In genomic region chr7:100463757-100464156, GRCm38 (mm10) we compare ENCODE assay signal across 21 mouse cellular contexts. TPM values are rescaled to one million over a fixed set of nuclear protein-coding genes. Genes with fewer than 3 reads are reported as not detected.
DNase-seq lines count a peak whose midpoint lies in the region; ATAC-seq and TF ChIP-seq lines count a peak whose summit lies in the region.
"Had no signal": no experiment of that assay in that cellular context is flagged by ENCODE, and none has a peak within 500 bp of the region (broad histone marks: within the 10 kb centered on the region; RNA-seq: fewer than 3 reads in every experiment).

No protein-coding gene starts in this region.

- H3K4me1 ChIP-seq in forebrain, embryonic 11.5 days (replicated peaks; ENCODE audit: control insufficient read depth, insufficient read depth, low read length), result no peaks in the 10 kb centered on the region
- no peaks in the 10 kb centered on the region for H3K4me1 ChIP-seq in forebrain, embryonic 16.5 days (replicated peaks; ENCODE audit: control insufficient read depth, insufficient read depth, low read length)
- peaks cover 53% of the 10 kb centered on the region for H3K4me1 ChIP-seq in kidney, adult 2 months (ENCODE audit: control insufficient read depth, insufficient read depth, low read length)
- no peaks in the 10 kb centered on the region; the same call in 1 of the 2 replicates for H3K4me1 ChIP-seq in kidney, embryonic 14.5 days (ENCODE audit: control insufficient read depth, insufficient read depth, low read length)
- peaks cover 34% of the 10 kb centered on the region for H3K4me1 ChIP-seq in stomach, embryonic 16.5 days (ENCODE audit: control insufficient read depth, insufficient read depth, low read length)

- H3K27me3 ChIP-seq in forebrain, embryonic 11.5 days (ENCODE audit: control insufficient read depth, insufficient read depth, low read length), result no peaks in the 10 kb centered on the region
- no peaks in the 10 kb centered on the region for H3K27me3 ChIP-seq in forebrain, embryonic 16.5 days (replicated peaks; ENCODE audit: control insufficient read depth, insufficient read depth, low read length)
- H3K27me3 ChIP-seq in kidney, adult 2 months (replicated peaks; ENCODE audit: control insufficient read depth, insufficient read depth, low read length), result no peaks in the 10 kb centered on the region
- no peaks in the 10 kb centered on the region for H3K27me3 ChIP-seq in kidney, embryonic 14.5 days (ENCODE audit: control insufficient read depth, insufficient read depth, low read length)
- no peaks in the 10 kb centered on the region for H3K27me3 ChIP-seq in stomach, embryonic 16.5 days (ENCODE audit: control insufficient read depth, insufficient read depth, low read length)
- H3K27me3 ChIP-seq: embryonic facial prominence, embryonic 15.5 days; limb, embryonic 12.5 days; neural tube, embryonic 15.5 days; Patski had no signal

- H3K9ac ChIP-seq in forebrain, embryonic 11.5 days (ENCODE audit: low read length), result no peak overlapping the region
- H3K9ac ChIP-seq in forebrain, embryonic 16.5 days (replicated peaks; ENCODE audit: low read depth, low read length), result no peak overlapping the region
- no peak overlapping the region for H3K9ac ChIP-seq in kidney, embryonic 14.5 days (ENCODE audit: low read depth, low read length)
- no peak overlapping the region for H3K9ac ChIP-seq in stomach, embryonic 16.5 days (ENCODE audit: low read length)
- H3K9ac ChIP-seq: embryonic facial prominence, embryonic 15.5 days; limb, embryonic 12.5 days; neural tube, embryonic 15.5 days had no signal

- DNase-seq in forebrain, embryonic 11.5 days (ENCODE audit: low spot score), result no peak
- DNase-seq in kidney, adult 2 months, result peak; percentile 80
- peak; percentile 56 to 81 for DNase-seq in kidney, postnatal 25 days
- DNase-seq in left cerebral cortex, adult 9 months (ENCODE audit: low spot score in 2 of 2), result no peak
- DNase-seq: cerebellum, adult 2 months; layer of hippocampus, postnatal 36 days; lung, postnatal 14 days; right cerebral cortex, adult 18-20 months; spleen, adult 18-20 months had no signal

- no peak overlapping the region for H3K4me2 ChIP-seq in forebrain, embryonic 11.5 days (ENCODE audit: low read depth, low read length, severe bottlenecking)
- H3K4me2 ChIP-seq in forebrain, embryonic 16.5 days (ENCODE audit: low read length), result no peak overlapping the region
- no peak overlapping the region for H3K4me2 ChIP-seq in kidney, embryonic 14.5 days (replicated peaks; ENCODE audit: low read depth, low read length)
- H3K4me2 ChIP-seq in stomach, embryonic 16.5 days (ENCODE audit: low read depth, low read length), result no peak overlapping the region
- H3K4me2 ChIP-seq: embryonic facial prominence, embryonic 15.5 days; limb, embryonic 12.5 days; neural tube, embryonic 15.5 days had no signal

- ATAC-seq in forebrain, embryonic 11.5 days (replicated peaks; ENCODE audit: low FRiP score), result no peak
- ATAC-seq in forebrain, embryonic 16.5 days, result no peak
- ATAC-seq in kidney, embryonic 14.5 days (ENCODE audit: low FRiP score, low TSS enrichment), result no peak
- no peak for ATAC-seq in stomach, embryonic 16.5 days (ENCODE audit: insufficient read depth, low FRiP score)
- no peak for ATAC-seq in erythroid progenitor cell, adult 5-6 weeks (replicated peaks; ENCODE audit: low FRiP score, poor library complexity, severe bottlenecking)
- ATAC-seq: intestine, embryonic 16.5 days; Patski had no signal

- no peak overlapping the region for H3K4me3 ChIP-seq in forebrain, embryonic 11.5 days (ENCODE audit: low read depth, low read length)
- no peak overlapping the region for H3K4me3 ChIP-seq in forebrain, embryonic 16.5 days (replicated peaks; ENCODE audit: low read length)
- H3K4me3 ChIP-seq in kidney, adult 2 months (ENCODE audit: insufficient read depth, low read depth, low read length), result no peak overlapping the region
- H3K4me3 ChIP-seq in kidney, embryonic 14.5 days (ENCODE audit: low read length), result no peak overlapping the region
- H3K4me3 ChIP-seq in stomach, embryonic 16.5 days (replicated peaks; ENCODE audit: low read length), result no peak overlapping the region
- H3K4me3 ChIP-seq: embryonic facial prominence, embryonic 15.5 days; limb, embryonic 12.5 days; neural tube, embryonic 15.5 days had no signal

- no peak for TF ChIP-seq POLR2A in kidney, adult 2 months (IDR thresholded peaks at IDR 0.05; ENCODE audit: low read depth, low read length)

- H3K9me3 ChIP-seq in forebrain, embryonic 11.5 days (ENCODE audit: control insufficient read depth, low read length), result no peaks in the 10 kb centered on the region
- H3K9me3 ChIP-seq in forebrain, embryonic 16.5 days (ENCODE audit: control insufficient read depth, low read length), result no peaks in the 10 kb centered on the region
- no peaks in the 10 kb centered on the region for H3K9me3 ChIP-seq in kidney, embryonic 14.5 days (ENCODE audit: control insufficient read depth, low read length)
- no peaks in the 10 kb centered on the region for H3K9me3 ChIP-seq in stomach, embryonic 16.5 days (replicated peaks; ENCODE audit: control insufficient read depth, low read length)
- H3K9me3 ChIP-seq: embryonic facial prominence, embryonic 15.5 days; limb, embryonic 12.5 days; neural tube, embryonic 15.5 days had no signal

- H3K36me3 ChIP-seq in forebrain, embryonic 11.5 days (ENCODE audit: control insufficient read depth, insufficient read depth, low read length), result peaks cover 8% of the 10 kb centered on the region; the same call in 1 of the 2 replicates
- H3K36me3 ChIP-seq in forebrain, embryonic 16.5 days (ENCODE audit: control insufficient read depth, insufficient read depth), result peaks cover 16% of the 10 kb centered on the region
- H3K36me3 ChIP-seq in kidney, adult 2 months (ENCODE audit: control insufficient read depth, insufficient read depth, low read length), result no peaks in the 10 kb centered on the region
- H3K36me3 ChIP-seq in kidney, embryonic 14.5 days (ENCODE audit: control insufficient read depth, insufficient read depth, low read length), result peaks cover 44% of the 10 kb centered on the region
- peaks cover 3% of the 10 kb centered on the region; the same call in 1 of the 2 replicates for H3K36me3 ChIP-seq in stomach, embryonic 16.5 days (ENCODE audit: control insufficient read depth, insufficient read depth, low read length)

- TF ChIP-seq CTCF in kidney, adult 2 months (conservative IDR thresholded peaks at IDR 0.05; ENCODE audit: insufficient read depth, insufficient read length, low read depth, low read length), result no peak

- 0 out of 2 replicates have a peak overlapping the region, but pooled peaks have one; percentile 8 for H3K27ac ChIP-seq in forebrain, embryonic 11.5 days (ENCODE audit: low read depth, low read length)
- H3K27ac ChIP-seq in forebrain, embryonic 16.5 days (ENCODE audit: low read length), result no peak overlapping the region
- H3K27ac ChIP-seq in kidney, adult 2 months (ENCODE audit: insufficient read depth, low read depth, low read length), result peak overlapping the region; percentile 86
- no peak overlapping the region for H3K27ac ChIP-seq in kidney, embryonic 14.5 days (ENCODE audit: low read depth, low read length)
- 0 out of 2 replicates have a peak overlapping the region, but pooled peaks have one; percentile 25 for H3K27ac ChIP-seq in stomach, embryonic 16.5 days (ENCODE audit: low read length)
- H3K27ac ChIP-seq: embryonic facial prominence, embryonic 15.5 days; limb, embryonic 12.5 days; neural tube, embryonic 15.5 days had no signal

- 89% methylated on average over 10 of the region's 10 CpGs for WGBS in forebrain, embryonic 11.5 days
- WGBS in forebrain, embryonic 16.5 days, result 94% methylated on average over 10 of the region's 10 CpGs
- whole genome bisulfite sequencing in kidney, adult 2 months, result 42% methylated on average over 10 of the region's 10 CpGs
- WGBS in kidney, embryonic 14.5 days, result 66% methylated on average over 10 of the region's 10 CpGs
- WGBS in stomach, embryonic 16.5 days, result 56% methylated on average over 10 of the region's 10 CpGs

RNA-seq across cellular contexts. Expression of gene Ucp3, which starts 9.0 kb away (rescaled TPM):
- not detected in 2 replicates for polyA plus RNA-seq in forebrain, embryonic 11.5 days (2014; fragmentation: Nextera tagmentation; extraction: Ambion mirVana)
- not detected in 2 replicates for polyA plus RNA-seq in forebrain, embryonic 16.5 days (2015; fragmentation: Nextera tagmentation; extraction: Ambion mirVana)
- 4.0 and 5.0 TPM in 2 replicates for polyA plus RNA-seq in kidney, adult 2 months (2012; rRNA removed)
- polyA plus RNA-seq in kidney, embryonic 14.5 days (2014; fragmentation: Nextera tagmentation; extraction: Ambion mirVana), result 0.08 TPM in 1 of 2 replicates, not detected in the other
- polyA plus RNA-seq in stomach, embryonic 16.5 days (2015; fragmentation: Nextera tagmentation; extraction: Ambion mirVana), result 0.10 and 0.11 TPM in 2 replicates
- total RNA-seq in erythroid progenitor cell, adult 5-6 weeks (2015; ENCODE audit: low replicate concordance), result not detected in 2 replicates
- total RNA-seq in erythroid progenitor cell, adult 5-6 weeks (2017; ENCODE audit: low replicate concordance), result 1.0 TPM in 1 of 2 replicates, not detected in the other
- total RNA-seq: monocyte, adult 5-6 weeks had no signal
- polyA plus RNA-seq: brain, embryonic 14.5 days; hindbrain, embryonic 11.5 days; intestine, embryonic 16.5 days; limb, embryonic 12.5 days; neural tube, embryonic 15.5 days had no signal

RNA-seq across cellular contexts. Expression of gene Ucp2, which starts 29.4 kb away (rescaled TPM):
- polyA plus RNA-seq in forebrain, embryonic 11.5 days (2014; fragmentation: Nextera tagmentation; extraction: Ambion mirVana), result 79.7 and 90.4 TPM in 2 replicates
- polyA plus RNA-seq in forebrain, embryonic 16.5 days (2015; fragmentation: Nextera tagmentation; extraction: Ambion mirVana), result 42.3 and 49.6 TPM in 2 replicates
- 153 and 172 TPM in 2 replicates for polyA plus RNA-seq in kidney, adult 2 months (2012; rRNA removed)
- polyA plus RNA-seq in kidney, embryonic 14.5 days (2014; fragmentation: Nextera tagmentation; extraction: Ambion mirVana), result 156 and 193 TPM in 2 replicates
- polyA plus RNA-seq in stomach, embryonic 16.5 days (2015; fragmentation: Nextera tagmentation; extraction: Ambion mirVana), result 351 and 400 TPM in 2 replicates
- 753 and 755 TPM in 2 replicates for total RNA-seq in erythroid progenitor cell, adult 5-6 weeks (2015; ENCODE audit: low replicate concordance)
- total RNA-seq in erythroid progenitor cell, adult 5-6 weeks (2017; ENCODE audit: low replicate concordance), result 595 and 716 TPM in 2 replicates

RNA-seq across cellular contexts. Expression of gene Dnajb13, which starts 51.0 kb away (rescaled TPM):
- polyA plus RNA-seq in forebrain, embryonic 11.5 days (2014; fragmentation: Nextera tagmentation; extraction: Ambion mirVana), result 0.49 and 0.84 TPM in 2 replicates
- 3.0 and 3.3 TPM in 2 replicates for polyA plus RNA-seq in forebrain, embryonic 16.5 days (2015; fragmentation: Nextera tagmentation; extraction: Ambion mirVana)
- polyA plus RNA-seq in kidney, adult 2 months (2012; rRNA removed), result 0.36 and 0.58 TPM in 2 replicates
- 0.19 and 0.46 TPM in 2 replicates for polyA plus RNA-seq in kidney, embryonic 14.5 days (2014; fragmentation: Nextera tagmentation; extraction: Ambion mirVana)
- 0.99 and 1.0 TPM in 2 replicates for polyA plus RNA-seq in stomach, embryonic 16.5 days (2015; fragmentation: Nextera tagmentation; extraction: Ambion mirVana)
- 2.9 TPM in 1 of 2 replicates, not detected in the other for total RNA-seq in erythroid progenitor cell, adult 5-6 weeks (2015; ENCODE audit: low replicate concordance)
- total RNA-seq in erythroid progenitor cell, adult 5-6 weeks (2017; ENCODE audit: low replicate concordance), result 1.1 and 5.6 TPM in 2 replicates

Comparison
In these comparisons a context has a peak if more than half of its experiments do, and no peak if none do; other contexts are left out.
1. H3K27ac ChIP-seq: peak in forebrain, embryonic 11.5 days (single experiment), kidney, adult 2 months (single experiment) and stomach, embryonic 16.5 days (single experiment); none in forebrain, embryonic 16.5 days (single experiment) and kidney, embryonic 14.5 days (single experiment).
2. DNase-seq: peak in kidney, adult 2 months (single experiment) and kidney, postnatal 25 days (2 of 2); none in forebrain, embryonic 11.5 days (single experiment) and left cerebral cortex, adult 9 months (0 of 2).